Mouse (Mus musculus) lung, adult 2 months (tissue): Measurements from ENCODE around the gene Tom1l2. TPM values are rescaled to one million over a fixed set of nuclear protein-coding genes. Genes with fewer than 3 reads are reported as not detected.
A peak's percentile ranks its signal among the peaks of the same experiment; 100 is the strongest.

Experiments used
- DNase-seq: peaks from one replicate; pipeline ENCODE4 v3.0.0; 2022
- H3K4me1 ChIP-seq: fragments of 200-500 bp; 2 replicates; pipeline ENCODE4 v1.6.1; 2011; ENCODE audit warnings: low read length; ENCODE audit not compliant: control insufficient read depth, insufficient read depth
- H3K4me3 ChIP-seq: fragments of 200-500 bp; replicated peaks from 2 replicates; pipeline ENCODE3; 2011; ENCODE audit warnings: low read depth, mild to moderate bottlenecking, control low read depth, low read length; ENCODE audit errors: extremely low read depth
- CTCF ChIP-seq: fragments of 200-500 bp; IDR thresholded peaks from 2 replicates; pipeline ENCODE4 v1.5.1; 2011; ENCODE audit warnings: mild to moderate bottlenecking, low read length, control low read depth; ENCODE audit not compliant: insufficient read depth
- POLR2A ChIP-seq: fragments of 200-500 bp; IDR thresholded peaks from 2 replicates; pipeline ENCODE4 v1.6.1; 2011; ENCODE audit warnings: low read depth, mild to moderate bottlenecking, control low read depth, low read length, borderline replicate concordance; ENCODE audit errors: extremely low read depth
- WGBS: fragments of 180-500 bp; shearing (Covaris S2); methylation state at CpG from one replicate; pipeline ENCODE4 v1.1.7; 2018; 5-methylcytosine and 5-hydroxymethylcytosine counted together
- polyA plus RNA-seq: library from polyadenylated mRNA; depleted of rRNA; stranded (reverse); fragments of >200 nt; gene quantifications from 2 replicates; pipeline ENCODE4 v1.2.3, GENCODE M21; 2012

The Tom1l2 gene
- polyA plus RNA-seq, 1 experiment, result 99.3 TPM

GRCm38 (mm10) chr11:60297772-60298171 lies 54.9 kb downstream of the Tom1l2 start:
- H3K4me1 ChIP-seq, result peaks cover 21% of the 10 kb centered on the region
- TF ChIP-seq POLR2A, result no peak
- WGBS, result 74% methylated on average over 3 of the region's 3 CpGs

GRCm38 (mm10) chr11:60294630-60295313 lies 57.9 kb downstream of the Tom1l2 start:
- peaks cover 8% of the 10 kb centered on the region for H3K4me1 ChIP-seq
- WGBS, result 75% methylated on average over 5 of the region's 5 CpGs
- H3K4me3 ChIP-seq, result no peak overlapping the region
- DNase-seq, result no peak
- no peak for TF ChIP-seq POLR2A
- TF ChIP-seq CTCF, result no peak

More at GRCm38 (mm10) chr11:60297772-60298171, 54.9 kb downstream of the Tom1l2 start:
- H3K4me3 ChIP-seq, result no peak overlapping the region
- DNase-seq, result no peak

GRCm38 (mm10) chr11:60293683-60294629 lies 58.7 kb downstream of the Tom1l2 start:
- H3K4me3 ChIP-seq, result no peak overlapping the region
- TF ChIP-seq POLR2A (no peak), CTCF (no peak)
- DNase-seq, result no peak
- WGBS, result 81% methylated on average over 6 of the region's 6 CpGs
- H3K4me1 ChIP-seq, result peaks cover 8% of the 10 kb centered on the region

- WGBS, result 32% methylated on average over 2 of the region's 2 CpGs
- no peak for TF ChIP-seq POLR2A
- TF ChIP-seq CTCF, result peak; percentile 66
- no peak overlapping the region for H3K4me3 ChIP-seq
- no peak for DNase-seq
- peaks cover 2% of the 10 kb centered on the region for H3K4me1 ChIP-seq
Measured at GRCm38 (mm10) chr11:60292718-60293117, 60.0 kb downstream of the Tom1l2 start.

- 39% methylated on average over 5 of the region's 5 CpGs for WGBS
- no peak for DNase-seq
- TF ChIP-seq POLR2A (no peak), CTCF (no peak)
- peaks cover 4% of the 10 kb centered on the region; the same call in 1 of the 2 replicates for H3K4me1 ChIP-seq
- H3K4me3 ChIP-seq, result no peak overlapping the region
Measured at GRCm38 (mm10) chr11:60288980-60289379, 63.7 kb downstream of the Tom1l2 start.

- H3K4me1 ChIP-seq, result peaks cover 4% of the 10 kb centered on the region; the same call in 1 of the 2 replicates
- H3K4me3 ChIP-seq, result no peak overlapping the region
- WGBS, result 68% methylated on average over 4 of the region's 4 CpGs
- DNase-seq, result no peak
- TF ChIP-seq POLR2A, result no peak
- no peak for TF ChIP-seq CTCF
Measured at GRCm38 (mm10) chr11:60286311-60286710, 66.4 kb downstream of the Tom1l2 start.

GRCm38 (mm10) chr11:60280429-60281414 lies 72.0 kb downstream of the Tom1l2 start:
- no peak for DNase-seq
- Histone ChIP-seq H3K4me1 (no peaks in the 10 kb centered on the region), H3K4me3 (no peak overlapping the region)
- TF ChIP-seq CTCF (no peak), POLR2A (no peak)
- WGBS, result 79% methylated on average over 11 of the region's 11 CpGs

GRCm38 (mm10) chr11:60279483-60279882 lies 73.2 kb downstream of the Tom1l2 start:
- WGBS, result 81% methylated on average over 5 of the region's 5 CpGs
- Histone ChIP-seq H3K4me1 (0 out of 2 replicates have a peak, but pooled peaks cover 2% of the 10 kb centered on the region), H3K4me3 (no peak overlapping the region)
- no peak for TF ChIP-seq CTCF
- no peak for TF ChIP-seq POLR2A
- DNase-seq, result no peak
